Mouse (Mus musculus) kidney, embryonic 16.5 days (tissue): ENCODE data around the gene Rcvrn. TPM values are rescaled to one million over a fixed set of nuclear protein-coding genes. Genes with fewer than 3 reads are reported as not detected.

Experiments used
- ATAC-seq: fragments of 200-750 bp; cut with Nextera tagmentation; 2 replicates; pipeline ENCODE4 v1.8.0; 2017; ENCODE audit warnings: moderate TSS enrichment; ENCODE audit not compliant: low FRiP score, low TSS enrichment
- H3K27ac ChIP-seq: fragments of 300-500 bp; sonication (generic); 2 replicates; pipeline ENCODE4 v1.5.1; 2014; ENCODE audit warnings: low read length
- H3K27me3 ChIP-seq: fragments of 300-500 bp; sonication (generic); 2 replicates; pipeline ENCODE4 v1.6.1; 2014; ENCODE audit warnings: low read length, control low read depth, mixed read lengths; ENCODE audit not compliant: insufficient read depth
- H3K36me3 ChIP-seq: fragments of 300-500 bp; sonication (generic); 2 replicates; pipeline ENCODE4 v1.6.1; 2014; ENCODE audit warnings: low read length, control low read depth, mixed read lengths; ENCODE audit not compliant: insufficient read depth
- H3K4me1 ChIP-seq: fragments of 300-500 bp; sonication (generic); 2 replicates; pipeline ENCODE4 v1.6.1; 2014; ENCODE audit warnings: low read length, control low read depth, mixed read lengths; ENCODE audit not compliant: insufficient read depth
- H3K4me2 ChIP-seq: fragments of 300-500 bp; sonication (generic); replicated peaks from 2 replicates; pipeline ENCODE4 v1.6.1; 2014; ENCODE audit warnings: low read depth, low read length
- H3K4me3 ChIP-seq: fragments of 300-500 bp; sonication (generic); 2 replicates; pipeline ENCODE4 v1.5.1; 2014; ENCODE audit warnings: mild to moderate bottlenecking, low read length
- H3K9ac ChIP-seq: fragments of 300-500 bp; sonication (generic); replicated peaks from 2 replicates; pipeline ENCODE4 v1.6.1; 2014; ENCODE audit warnings: low read length
- H3K9me3 ChIP-seq: fragments of 300-500 bp; sonication (generic); 2 replicates; pipeline ENCODE4 v1.6.1; 2016; ENCODE audit warnings: low read length, control low read depth
- WGBS: fragments of 180-500 bp; shearing (Covaris S2); extraction: QIAGEN DNeasy Blood & Tissue Kit; methylation state at CpG from one replicate; pipeline ENCODE4 v1.1.7; 2014; 5-methylcytosine and 5-hydroxymethylcytosine counted together
- polyA plus RNA-seq: library from polyadenylated mRNA; unstranded; fragments of >200 nt; fragmentation: Nextera tagmentation; extraction: Ambion mirVana; gene quantifications from 2 replicates; pipeline ENCODE4 v1.2.1, GENCODE M21; 2015

Rcvrn gene
- polyA plus RNA-seq, 1 experiment from 2014 or later, result not detected

DNA sequence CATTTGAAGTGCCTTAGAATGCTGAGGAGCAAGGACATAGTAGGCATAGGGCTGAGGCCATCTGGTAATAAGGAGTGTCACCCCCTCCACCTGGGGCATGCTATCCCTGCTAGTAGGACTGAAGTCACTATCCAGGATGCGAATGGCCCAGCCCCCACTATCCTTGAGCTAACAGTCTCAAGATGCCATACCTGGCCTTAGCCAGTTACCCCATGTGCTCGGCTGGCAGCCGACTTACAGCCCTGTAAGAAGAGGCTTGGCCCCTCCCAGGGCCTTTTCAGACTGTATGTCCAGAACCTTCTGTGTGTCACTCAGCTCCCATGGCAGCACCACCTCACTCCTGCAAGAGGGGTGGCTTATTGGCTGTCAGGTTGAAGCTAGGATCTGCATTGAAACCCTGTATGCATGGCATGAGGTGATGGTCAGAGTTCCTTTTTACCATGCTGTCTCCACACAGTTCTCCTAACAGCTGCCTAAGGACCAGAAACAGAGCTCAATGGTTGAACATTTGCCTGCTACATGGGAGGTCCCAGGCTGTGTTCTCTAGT, 26.6 kb upstream of the Rcvrn start:
- no peaks in the 10 kb centered on the region for H3K9me3 ChIP-seq
- no peak overlapping the region for H3K9ac ChIP-seq
- H3K4me2 ChIP-seq, result no peak overlapping the region
- H3K27ac ChIP-seq, result no peak overlapping the region
- H3K27me3 ChIP-seq, result no peaks in the 10 kb centered on the region
- H3K4me3 ChIP-seq, result no peak overlapping the region
- no peak for ATAC-seq
- H3K4me1 ChIP-seq, result no peaks in the 10 kb centered on the region
- no peaks in the 10 kb centered on the region for H3K36me3 ChIP-seq
- 75% methylated on average over 3 of the region's 3 CpGs for WGBS

DNA sequence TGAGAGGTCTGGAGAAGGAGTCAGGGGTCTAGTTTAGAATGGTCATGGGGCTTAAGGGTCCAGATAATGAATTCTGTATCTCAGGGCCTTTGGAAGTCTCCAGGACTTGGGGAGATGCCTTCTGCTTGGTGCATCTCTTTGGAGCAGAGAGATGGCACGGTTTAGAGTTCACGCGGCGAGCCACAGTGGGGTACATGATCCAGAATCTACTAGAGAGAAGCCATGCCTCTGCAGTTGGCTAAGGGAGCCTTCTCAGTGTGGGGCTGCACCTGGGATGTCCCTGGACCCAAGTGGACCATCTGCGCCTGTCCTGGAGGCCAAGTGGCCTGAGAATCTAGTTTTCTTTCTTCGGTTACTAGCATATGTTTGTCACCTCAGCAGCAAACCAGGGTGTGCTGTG, 25.1 kb upstream of the Rcvrn start:
- ATAC-seq, result no peak
- Histone ChIP-seq H3K4me2 (no peak overlapping the region), H3K4me3 (no peak overlapping the region), H3K36me3 (no peaks in the 10 kb centered on the region), H3K4me1 (no peaks in the 10 kb centered on the region), H3K27ac (no peak overlapping the region), H3K27me3 (no peaks in the 10 kb centered on the region), H3K9me3 (no peaks in the 10 kb centered on the region), H3K9ac (no peak overlapping the region)
- 93% methylated on average over 6 of the region's 6 CpGs for WGBS

DNA sequence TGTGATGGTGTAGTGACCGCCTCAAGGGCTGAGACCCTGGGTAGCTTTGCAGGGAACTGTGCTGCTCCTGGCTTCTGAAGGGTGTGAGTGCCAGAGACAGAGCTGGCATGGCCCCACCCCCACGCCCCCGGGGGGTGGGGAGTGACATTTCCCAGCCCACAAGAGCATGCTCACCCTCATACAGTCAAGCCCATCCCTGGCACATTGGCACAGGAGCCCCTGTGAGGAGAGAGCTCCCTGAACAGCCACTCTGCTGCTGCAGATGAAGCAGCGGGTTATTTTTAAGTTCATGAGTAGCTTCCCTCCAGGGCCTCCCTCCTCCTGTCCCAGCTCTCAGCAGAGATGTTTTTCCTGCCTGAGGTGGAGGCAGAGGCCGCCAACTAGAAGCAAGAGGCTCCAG, 23.0 kb upstream of the Rcvrn start:
- no peak overlapping the region for H3K27ac ChIP-seq
- H3K36me3 ChIP-seq, result no peaks in the 10 kb centered on the region
- H3K9ac ChIP-seq, result no peak overlapping the region
- no peak for ATAC-seq
- 67% methylated on average over 5 of the region's 5 CpGs for WGBS
- no peak overlapping the region for H3K4me2 ChIP-seq
- H3K4me3 ChIP-seq, result no peak overlapping the region
- H3K9me3 ChIP-seq, result no peaks in the 10 kb centered on the region
- no peaks in the 10 kb centered on the region for H3K4me1 ChIP-seq
- no peaks in the 10 kb centered on the region for H3K27me3 ChIP-seq

DNA sequence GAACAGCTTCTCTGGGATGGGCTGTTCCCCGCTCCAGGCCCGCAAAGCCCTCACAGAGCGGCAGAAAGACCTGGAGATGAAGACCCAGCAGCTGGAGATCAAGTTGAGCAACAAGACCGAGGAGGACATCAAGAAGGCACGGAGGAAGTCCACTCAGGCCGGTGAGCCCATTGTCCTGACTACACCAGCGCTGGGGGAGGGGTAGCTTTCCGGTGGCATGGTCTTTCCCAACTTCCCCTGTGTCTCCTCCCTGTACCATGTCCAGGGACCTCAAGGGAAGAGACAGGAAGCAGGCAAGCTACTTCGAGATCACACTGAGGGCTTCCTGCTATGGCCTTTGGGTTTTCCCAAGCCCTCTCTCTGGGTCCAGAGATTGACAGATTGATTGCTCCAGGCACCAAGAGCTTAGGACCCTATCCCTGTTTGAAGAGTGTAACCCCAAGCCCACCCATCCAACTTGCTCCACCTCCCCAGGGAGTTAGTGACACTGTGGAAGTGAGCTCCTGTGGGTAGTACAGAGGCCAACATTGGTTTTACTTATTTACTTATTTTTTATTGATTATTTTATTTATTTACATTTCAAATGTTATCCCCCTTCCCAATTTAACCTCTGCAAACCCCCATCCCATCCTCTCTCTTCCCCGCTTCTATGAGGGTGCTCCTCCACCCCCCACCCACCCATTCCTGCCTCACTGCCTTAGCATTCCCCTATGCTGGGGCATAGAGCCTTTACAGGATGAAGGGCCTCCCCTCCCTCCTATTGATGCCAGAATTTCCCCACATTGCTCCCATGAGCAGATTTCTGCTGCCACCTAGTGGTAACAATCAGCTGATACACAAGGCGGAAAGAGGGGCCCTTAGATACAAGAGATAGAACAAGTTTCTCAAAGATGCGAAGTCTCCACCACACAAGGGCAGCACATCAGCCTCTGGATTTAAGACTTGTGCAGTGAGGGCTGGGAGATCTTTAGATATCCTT, 19.3 kb upstream of the Rcvrn start:
- ATAC-seq, result peak; percentile 54; the same call in 1 of the 2 replicates
- Histone ChIP-seq H3K4me1 (no peaks in the 10 kb centered on the region), H3K27ac (no peak overlapping the region), H3K4me3 (no peak overlapping the region), H3K9ac (no peak overlapping the region), H3K27me3 (no peaks in the 10 kb centered on the region), H3K36me3 (no peaks in the 10 kb centered on the region), H3K4me2 (no peak overlapping the region), H3K9me3 (no peaks in the 10 kb centered on the region)
- 63% methylated on average over 12 of the region's 12 CpGs for WGBS

DNA sequence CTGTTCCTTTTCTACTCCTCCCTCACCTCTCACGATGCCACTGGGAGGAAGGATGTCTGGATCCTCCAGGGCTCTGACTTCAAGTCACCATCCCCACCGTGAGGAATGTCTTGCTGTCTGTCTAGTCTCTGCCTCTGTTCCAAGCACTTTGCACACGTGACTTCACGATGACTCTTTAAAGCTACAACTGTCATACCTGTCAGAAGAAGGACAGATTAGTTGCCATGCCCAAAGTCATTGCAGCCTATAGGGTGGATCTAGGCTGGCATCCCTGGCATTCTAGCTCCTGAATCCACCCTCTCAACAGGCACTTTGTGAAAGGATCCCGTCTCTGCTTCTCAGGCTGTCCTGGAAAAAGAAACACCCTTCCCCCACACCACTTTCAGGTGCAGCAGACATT, 15.8 kb upstream of the Rcvrn start:
- H3K27me3 ChIP-seq, result no peaks in the 10 kb centered on the region
- no peak overlapping the region for H3K4me2 ChIP-seq
- WGBS, result 69% methylated on average over 5 of the region's 5 CpGs
- H3K9me3 ChIP-seq, result no peaks in the 10 kb centered on the region
- no peak overlapping the region for H3K27ac ChIP-seq
- H3K4me1 ChIP-seq, result no peaks in the 10 kb centered on the region
- H3K36me3 ChIP-seq, result no peaks in the 10 kb centered on the region
- no peak for ATAC-seq
- H3K9ac ChIP-seq, result no peak overlapping the region
- H3K4me3 ChIP-seq, result no peak overlapping the region

DNA sequence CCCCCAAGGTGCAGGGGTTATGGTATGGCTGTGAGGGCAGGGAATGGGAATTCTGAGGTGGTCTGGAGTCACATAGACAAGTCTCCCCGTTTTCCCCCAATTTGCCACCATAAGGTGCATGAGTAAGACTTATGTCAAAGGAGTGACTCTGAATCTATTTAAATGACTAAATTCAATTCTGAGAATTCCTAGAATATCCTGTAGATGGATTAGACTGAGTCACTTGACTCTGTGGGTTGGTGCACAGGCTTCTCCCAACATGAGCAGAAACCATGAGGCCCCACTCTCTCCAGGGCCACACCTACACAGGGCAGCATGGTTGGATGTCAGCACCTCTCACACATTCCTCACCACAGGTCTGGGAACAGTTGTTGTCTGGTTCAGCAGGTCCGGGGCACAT, 15.2 kb upstream of the Rcvrn start:
- no peak for ATAC-seq
- Histone ChIP-seq H3K27me3 (no peaks in the 10 kb centered on the region), H3K4me1 (no peaks in the 10 kb centered on the region), H3K36me3 (no peaks in the 10 kb centered on the region), H3K27ac (no peak overlapping the region), H3K9me3 (no peaks in the 10 kb centered on the region), H3K9ac (no peak overlapping the region), H3K4me2 (no peak overlapping the region), H3K4me3 (no peak overlapping the region)
- 89% methylated on average over 2 of the region's 2 CpGs for WGBS

DNA sequence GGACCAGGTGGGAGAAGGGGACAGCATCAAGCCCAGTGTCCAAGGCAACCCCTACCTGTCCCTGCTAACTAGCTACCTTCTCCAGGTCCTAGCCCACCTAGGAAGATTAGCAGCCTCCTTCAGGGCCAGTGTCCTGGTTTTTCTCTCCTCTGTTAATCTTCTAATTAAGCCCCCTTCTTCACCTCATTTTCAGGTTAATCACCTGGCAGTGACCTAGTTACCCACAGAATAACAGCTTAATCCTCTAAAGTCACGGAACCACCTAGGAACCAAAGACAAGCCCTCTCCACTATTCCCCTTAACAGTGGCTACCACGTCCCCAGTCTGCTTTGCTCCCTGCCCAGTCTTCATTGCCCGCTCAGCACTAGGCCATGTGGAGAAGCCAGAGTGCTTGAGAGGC, 13.3 kb upstream of the Rcvrn start:
- H3K36me3 ChIP-seq, result no peaks in the 10 kb centered on the region
- H3K4me1 ChIP-seq, result no peaks in the 10 kb centered on the region
- no peaks in the 10 kb centered on the region for H3K9me3 ChIP-seq
- no peaks in the 10 kb centered on the region for H3K27me3 ChIP-seq
- no peak overlapping the region for H3K4me3 ChIP-seq
- WGBS, result 85% methylated on average over 3 of the region's 3 CpGs
- H3K27ac ChIP-seq, result no peak overlapping the region
- no peak overlapping the region for H3K9ac ChIP-seq
- H3K4me2 ChIP-seq, result no peak overlapping the region
- no peak for ATAC-seq

DNA sequence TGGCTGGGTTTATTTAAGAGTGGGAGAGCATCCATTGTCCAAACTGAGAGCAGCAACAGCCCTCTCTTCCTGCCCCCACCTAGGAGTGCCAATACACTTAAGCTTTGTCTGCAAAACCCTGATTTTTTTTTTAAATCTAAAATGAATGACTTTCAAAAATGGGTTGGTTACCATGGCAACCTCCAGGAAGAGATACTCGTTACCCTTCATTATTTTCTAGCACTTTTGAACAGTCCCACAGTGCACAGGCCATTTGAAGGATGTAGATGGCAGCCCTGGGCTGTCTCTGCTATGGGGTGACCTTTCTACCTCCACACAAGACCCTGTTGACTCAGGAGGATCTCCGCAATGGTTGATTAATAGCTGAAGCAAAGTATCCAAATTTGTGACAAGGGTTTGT, 9.0 kb upstream of the Rcvrn start:
- no peak for ATAC-seq
- 75% methylated on average over 2 of the region's 2 CpGs for WGBS
- Histone ChIP-seq H3K27me3 (no peaks in the 10 kb centered on the region), H3K9me3 (no peaks in the 10 kb centered on the region), H3K27ac (no peak overlapping the region), H3K4me1 (no peaks in the 10 kb centered on the region), H3K9ac (no peak overlapping the region), H3K36me3 (no peaks in the 10 kb centered on the region), H3K4me3 (no peak overlapping the region), H3K4me2 (no peak overlapping the region)

DNA sequence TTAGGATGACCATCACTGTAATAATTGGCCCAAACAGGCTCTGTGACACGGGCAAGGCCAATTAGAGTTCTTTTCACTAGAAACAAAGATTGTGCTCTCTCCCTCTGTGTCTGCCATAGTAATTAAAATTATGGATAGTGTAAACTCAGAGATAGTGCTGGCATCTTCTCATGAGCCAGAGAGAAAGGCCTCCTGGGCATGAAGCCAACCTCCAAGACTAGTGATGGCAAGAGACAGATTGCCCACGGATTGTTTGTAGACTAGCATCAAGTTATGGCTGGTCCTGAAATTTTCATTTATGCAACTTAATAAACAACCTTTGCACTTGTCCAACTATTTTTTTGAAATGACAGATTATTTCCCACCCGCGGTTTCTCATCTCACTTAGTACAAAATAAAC, 17.9 kb downstream of the Rcvrn start:
- no peaks in the 10 kb centered on the region for H3K36me3 ChIP-seq
- H3K4me3 ChIP-seq, result no peak overlapping the region
- no peaks in the 10 kb centered on the region for H3K27me3 ChIP-seq
- no peaks in the 10 kb centered on the region for H3K4me1 ChIP-seq
- no peak overlapping the region for H3K4me2 ChIP-seq
- ATAC-seq, result no peak
- 87% methylated on average over 4 of the region's 4 CpGs for WGBS
- no peaks in the 10 kb centered on the region for H3K9me3 ChIP-seq
- no peak overlapping the region for H3K27ac ChIP-seq
- H3K9ac ChIP-seq, result no peak overlapping the region

DNA sequence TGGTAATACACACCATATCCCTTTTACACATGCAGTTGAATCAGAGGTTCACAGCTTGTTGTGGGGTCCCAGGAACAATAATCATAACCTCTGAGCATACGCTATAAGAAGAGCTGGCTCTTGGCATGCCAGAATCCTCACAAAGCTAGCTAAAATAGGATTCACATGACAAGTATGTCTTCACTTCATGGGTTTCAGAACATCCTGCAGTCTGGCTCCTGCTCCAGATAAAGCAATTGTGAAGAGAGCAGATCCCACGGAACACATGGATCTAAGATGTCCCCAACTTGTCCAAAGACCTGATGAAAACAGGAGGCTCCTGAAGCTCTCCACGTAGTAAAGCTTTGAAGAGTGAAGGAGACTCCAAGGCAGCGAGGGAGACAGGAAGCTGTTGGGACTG, 20.3 kb downstream of the Rcvrn start:
- H3K4me3 ChIP-seq, result no peak overlapping the region
- no peaks in the 10 kb centered on the region for H3K9me3 ChIP-seq
- H3K4me1 ChIP-seq, result no peaks in the 10 kb centered on the region
- no peak overlapping the region for H3K9ac ChIP-seq
- no peak overlapping the region for H3K4me2 ChIP-seq
- no peaks in the 10 kb centered on the region for H3K27me3 ChIP-seq
- no peak for ATAC-seq
- H3K27ac ChIP-seq, result no peak overlapping the region
- 87% methylated on average over 4 of the region's 4 CpGs for whole genome bisulfite sequencing
- no peaks in the 10 kb centered on the region for H3K36me3 ChIP-seq
